Mouse (Mus musculus) neural tube, embryonic 13.5 days (tissue): ENCODE data around the gene 4921536K21Rik. TPM values are rescaled to one million over a fixed set of nuclear protein-coding genes. Genes with fewer than 3 reads are reported as not detected.

Source experiments
- ATAC-seq: fragments of 200-750 bp; cut with Nextera tagmentation; 2 replicates; pipeline ENCODE4 v1.8.0; 2017; ENCODE audit warnings: low read depth, mild to moderate bottlenecking, moderate TSS enrichment, moderate library complexity
- H3K27ac ChIP-seq: fragments of 300-500 bp; sonication (generic); replicated peaks from 2 replicates; pipeline ENCODE4 v1.5.1; 2015; ENCODE audit warnings: moderate library complexity, mild to moderate bottlenecking, inconsistent platforms
- H3K27me3 ChIP-seq: fragments of 300-500 bp; sonication (generic); 2 replicates; pipeline ENCODE4 v1.6.1; 2015; ENCODE audit warnings: mild to moderate bottlenecking, inconsistent platforms
- H3K36me3 ChIP-seq: fragments of 300-500 bp; sonication (generic); 2 replicates; pipeline ENCODE4 v1.6.1; 2015; ENCODE audit warnings: mild to moderate bottlenecking, inconsistent platforms
- H3K4me1 ChIP-seq: fragments of 300-500 bp; sonication (generic); replicated peaks from 2 replicates; pipeline ENCODE4 v1.6.1; 2015; ENCODE audit warnings: inconsistent platforms
- H3K4me2 ChIP-seq: fragments of 300-500 bp; sonication (generic); 2 replicates; pipeline ENCODE4 v1.6.1; 2015; ENCODE audit warnings: inconsistent platforms, mild to moderate bottlenecking, moderate library complexity
- H3K4me3 ChIP-seq: fragments of 300-500 bp; sonication (generic); 2 replicates; pipeline ENCODE4 v1.5.1; 2015; ENCODE audit warnings: mild to moderate bottlenecking, inconsistent platforms
- H3K9ac ChIP-seq: fragments of 300-500 bp; sonication (generic); 2 replicates; pipeline ENCODE4 v1.6.1; 2015; ENCODE audit warnings: moderate library complexity, mild to moderate bottlenecking, inconsistent platforms
- H3K9me3 ChIP-seq: fragments of 300-500 bp; sonication (generic); 2 replicates; pipeline ENCODE4 v1.6.1; 2016; ENCODE audit warnings: inconsistent platforms
- WGBS: fragments of 180-500 bp; shearing (Covaris S2); methylation state at CpG from one replicate; pipeline ENCODE4 v1.1.7; 2015; 5-methylcytosine and 5-hydroxymethylcytosine counted together
- polyA plus RNA-seq: library from polyadenylated mRNA; unstranded; fragments of >200 nt; fragmentation: Nextera tagmentation; extraction: Ambion mirVana; gene quantifications from 2 replicates; pipeline ENCODE4 v1.2.1, GENCODE M21; 2015

Gene 4921536K21Rik
- 0.33 and 0.77 TPM in 2 replicates for polyA plus RNA-seq

DNA sequence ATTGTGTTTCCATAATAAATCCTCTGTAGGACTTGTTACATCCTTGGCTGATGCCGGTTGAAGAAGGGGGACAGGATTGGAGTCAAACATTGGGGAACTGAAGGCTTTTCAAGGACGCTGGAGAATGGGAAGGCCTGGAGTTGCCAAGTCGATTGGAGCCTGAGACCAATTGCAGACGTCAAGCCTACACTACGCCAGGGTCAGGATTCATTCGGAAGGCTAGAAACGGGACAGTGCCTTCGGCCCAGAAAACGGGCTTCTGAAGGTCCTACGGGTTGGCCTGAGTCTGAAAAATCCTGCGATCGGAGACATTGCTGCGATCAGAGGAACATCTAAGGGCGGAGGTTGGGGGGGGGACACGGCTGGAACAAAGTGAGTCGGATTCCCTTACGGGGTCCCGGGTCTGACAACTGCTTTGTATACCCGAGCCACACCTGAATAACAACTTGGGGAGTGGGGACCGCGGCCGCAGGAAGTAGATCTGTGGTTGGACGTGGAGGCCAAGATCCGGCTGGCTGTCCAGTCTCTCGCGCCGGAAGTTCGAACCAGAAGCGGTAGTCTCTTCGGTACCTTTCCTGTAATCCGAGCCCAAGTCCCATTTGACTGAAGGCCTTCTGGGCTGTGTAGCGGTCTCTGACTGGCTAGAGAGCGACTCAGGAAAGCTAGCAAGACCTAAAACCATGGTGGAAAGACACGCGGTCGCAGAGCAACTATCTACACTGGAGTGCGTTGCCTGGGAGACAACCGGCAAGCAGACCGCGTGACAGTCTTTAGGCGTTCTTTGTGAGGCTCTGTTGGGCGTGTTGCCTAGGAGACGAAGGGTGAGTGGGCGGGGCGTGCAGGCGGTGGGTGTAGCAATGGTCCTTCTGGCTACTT lies at the start of gene 4921536K21Rik, which contains the start of gene Dusp18:
4921536K21Rik (minus strand) TSS at position 693 of the 876 bp plus-strand sequence.
Dusp18 (plus strand) TSS at position 835 of the 876 bp plus-strand sequence.
- peak within 1 kb of the TSS; percentile 80 for H3K27ac ChIP-seq
- peak; percentile 99 for ATAC-seq
- peaks cover 28% of the 10 kb centered on the region for H3K36me3 ChIP-seq
- H3K4me3 ChIP-seq, result peak within 1 kb of the TSS; percentile 57
- H3K9ac ChIP-seq, result peak within 1 kb of the TSS; percentile 78
- no peaks in the 10 kb centered on the region for H3K9me3 ChIP-seq
- H3K4me1 ChIP-seq, result peaks cover 24% of the 10 kb centered on the region
- H3K27me3 ChIP-seq, result no peaks in the 10 kb centered on the region
- H3K4me2 ChIP-seq, result peak within 1 kb of the TSS; percentile 81
- WGBS, result 2% methylated on average over 46 of the region's 46 CpGs

DNA sequence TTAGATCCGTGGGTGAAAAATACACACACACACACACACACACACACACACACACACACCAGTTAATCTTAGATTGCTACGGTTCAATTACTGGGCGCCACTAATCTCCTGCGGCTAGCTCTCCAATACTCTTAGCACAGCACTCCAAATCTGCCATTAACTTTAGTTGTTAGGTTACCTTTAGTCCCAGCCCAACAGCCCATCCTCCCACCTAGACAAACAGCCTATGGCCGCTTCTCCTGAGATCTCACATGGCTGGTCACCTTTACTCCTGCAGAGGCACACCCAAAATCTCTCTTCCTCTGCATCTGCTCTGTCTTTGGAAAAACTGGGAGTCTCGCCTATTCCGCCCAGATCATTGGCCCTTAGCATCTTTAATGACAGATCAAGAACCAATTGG lies 46.5 kb upstream of the 4921536K21Rik start:
- Histone ChIP-seq H3K4me1 (no peaks in the 10 kb centered on the region), H3K4me2 (no peak overlapping the region), H3K9me3 (no peaks in the 10 kb centered on the region), H3K4me3 (no peak overlapping the region), H3K27ac (no peak overlapping the region), H3K27me3 (no peaks in the 10 kb centered on the region), H3K36me3 (no peaks in the 10 kb centered on the region), H3K9ac (no peak overlapping the region)
- WGBS, result 93% methylated on average over 7 of the region's 7 CpGs
- no peak for ATAC-seq

GRCm38 (mm10) chr11:3937321-3937874 lies 42.5 kb upstream of the 4921536K21Rik start:
- no peak overlapping the region for H3K4me3 ChIP-seq
- 0 out of 2 replicates have a peak, but pooled peaks cover under 1% of the 10 kb centered on the region for H3K4me1 ChIP-seq
- no peaks in the 10 kb centered on the region for H3K9me3 ChIP-seq
- no peaks in the 10 kb centered on the region for H3K27me3 ChIP-seq
- ATAC-seq, result no peak
- no peak overlapping the region for H3K4me2 ChIP-seq
- no peaks in the 10 kb centered on the region for H3K36me3 ChIP-seq
- H3K9ac ChIP-seq, result no peak overlapping the region
- 85% methylated on average over 13 of the region's 13 CpGs for WGBS
- no peak overlapping the region for H3K27ac ChIP-seq

- no peak for ATAC-seq
- H3K4me1 ChIP-seq, result peaks cover 9% of the 10 kb centered on the region
- no peak overlapping the region for H3K4me2 ChIP-seq
- H3K27ac ChIP-seq, result no peak overlapping the region
- no peak overlapping the region for H3K4me3 ChIP-seq
- H3K9me3 ChIP-seq, result no peaks in the 10 kb centered on the region
- WGBS, result 86% methylated on average over 3 of the region's 3 CpGs
- no peak overlapping the region for H3K9ac ChIP-seq
- H3K27me3 ChIP-seq, result no peaks in the 10 kb centered on the region
- no peaks in the 10 kb centered on the region for H3K36me3 ChIP-seq
These were observed 41.4 kb upstream of the 4921536K21Rik start for GRCm38 (mm10) chr11:3936318-3936717.

- H3K27ac ChIP-seq, result no peak overlapping the region
- H3K27me3 ChIP-seq, result no peaks in the 10 kb centered on the region
- H3K36me3 ChIP-seq, result no peaks in the 10 kb centered on the region
- no peak for ATAC-seq
- no peak overlapping the region for H3K4me3 ChIP-seq
- H3K9me3 ChIP-seq, result no peaks in the 10 kb centered on the region
- WGBS, result 86% methylated on average over 4 of the region's 4 CpGs
- H3K9ac ChIP-seq, result no peak overlapping the region
- no peak overlapping the region for H3K4me2 ChIP-seq
- peaks cover 18% of the 10 kb centered on the region for H3K4me1 ChIP-seq
These were observed 40.2 kb upstream of the 4921536K21Rik start for GRCm38 (mm10) chr11:3935135-3935534.

DNA sequence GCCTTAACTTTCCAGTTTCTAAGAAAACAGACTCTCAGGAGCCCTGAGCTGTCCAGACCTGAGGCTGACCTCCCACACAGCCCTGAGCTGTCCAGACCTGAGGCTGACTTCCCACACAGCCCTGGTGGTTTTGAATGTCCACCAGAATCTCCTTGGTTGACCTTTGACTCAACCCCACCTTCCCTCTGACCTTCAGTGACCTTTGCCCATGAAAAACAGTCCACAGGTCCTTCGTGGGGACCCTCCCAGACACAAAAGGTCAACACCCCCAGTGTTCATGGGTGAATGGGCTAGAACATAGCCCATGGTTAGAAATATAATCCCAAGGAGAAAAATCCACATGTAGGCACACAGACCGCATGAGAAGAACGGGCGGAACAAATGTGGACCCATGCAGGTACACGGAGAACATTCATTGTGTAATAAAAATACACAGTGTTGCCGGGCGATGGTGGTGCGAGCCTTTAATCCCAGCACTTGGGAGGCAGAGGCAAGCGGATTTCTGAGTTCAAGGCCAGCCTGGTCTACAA lies 38.9 kb upstream of the 4921536K21Rik start:
- Histone ChIP-seq H3K36me3 (no peaks in the 10 kb centered on the region), H3K4me1 (peaks cover 18% of the 10 kb centered on the region), H3K4me3 (no peak overlapping the region), H3K27ac (no peak overlapping the region), H3K9ac (no peak overlapping the region), H3K9me3 (no peaks in the 10 kb centered on the region), H3K4me2 (no peak overlapping the region), H3K27me3 (no peaks in the 10 kb centered on the region)
- ATAC-seq, result no peak
- 91% methylated on average over 9 of the region's 9 CpGs for WGBS

DNA sequence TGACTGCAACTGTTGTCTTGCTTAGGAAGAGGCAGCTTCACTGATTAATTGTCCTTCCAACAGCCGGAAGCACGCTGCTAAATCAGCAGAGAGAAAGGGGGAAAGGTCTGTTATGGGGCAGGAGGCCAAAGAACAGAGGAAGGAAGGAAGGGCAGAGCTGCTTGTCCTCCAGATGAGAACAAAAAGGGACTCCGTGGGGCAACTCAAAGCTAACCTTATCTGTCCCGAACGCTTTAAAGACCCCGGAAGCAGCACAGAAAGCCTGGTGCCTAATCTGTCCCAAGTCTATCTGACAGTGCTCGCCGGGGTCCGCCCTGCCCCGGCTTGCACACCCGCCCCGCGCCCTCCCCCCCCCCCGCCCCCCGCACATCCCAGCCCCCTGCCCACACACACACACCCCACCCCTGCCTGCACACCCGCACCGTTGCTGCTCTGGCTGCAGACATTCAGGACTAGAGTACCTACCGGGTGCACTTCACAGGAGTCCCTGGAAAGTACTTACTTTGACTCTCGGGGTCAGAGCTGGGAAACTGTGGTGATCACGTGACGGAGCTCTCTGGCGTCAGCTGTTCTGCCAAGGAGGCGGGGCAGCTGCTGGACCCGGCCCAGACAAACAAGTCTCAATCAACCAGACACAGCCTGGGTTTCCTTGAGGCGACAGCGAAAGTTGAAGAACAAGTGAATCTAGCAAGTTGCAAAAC lies 36.8 kb upstream of the 4921536K21Rik start, which contains the start of gene Tcn2:
Tcn2 (minus strand) TSS at position 649 of the 701 bp plus-strand sequence.
- Histone ChIP-seq H3K4me1 (peaks cover 18% of the 10 kb centered on the region), H3K9me3 (no peaks in the 10 kb centered on the region), H3K36me3 (peaks cover 4% of the 10 kb centered on the region; the same call in 1 of the 2 replicates), H3K27ac (no peak within 1 kb of the TSS), H3K4me3 (peak within 1 kb of the TSS; percentile 44), H3K9ac (peak within 1 kb of the TSS; percentile 66), H3K27me3 (no peaks in the 10 kb centered on the region), H3K4me2 (peak within 1 kb of the TSS; percentile 68)
- under 1% methylated on average over 25 of the region's 26 CpGs for WGBS
- peak; percentile 73; the same call in 1 of the 2 replicates for ATAC-seq

GRCm38 (mm10) chr11:3930931-3931330 lies 36.0 kb upstream of the 4921536K21Rik start:
- Histone ChIP-seq H3K4me3 (peak overlapping the region; percentile 44), H3K36me3 (peaks cover 10% of the 10 kb centered on the region; the same call in 1 of the 2 replicates), H3K27ac (no peak overlapping the region), H3K9ac (peak overlapping the region; percentile 66), H3K9me3 (no peaks in the 10 kb centered on the region), H3K27me3 (no peaks in the 10 kb centered on the region), H3K4me2 (peak overlapping the region; percentile 68), H3K4me1 (peaks cover 18% of the 10 kb centered on the region)
- peak; percentile 15; the same call in 1 of the 2 replicates for ATAC-seq
- 22% methylated on average over 6 of the region's 6 CpGs for WGBS

GRCm38 (mm10) chr11:3930019-3930418 lies 35.1 kb upstream of the 4921536K21Rik start:
- WGBS, result 86% methylated on average over 4 of the region's 4 CpGs
- Histone ChIP-seq H3K27me3 (no peaks in the 10 kb centered on the region), H3K4me3 (no peak overlapping the region), H3K4me2 (no peak overlapping the region), H3K9me3 (no peaks in the 10 kb centered on the region), H3K9ac (no peak overlapping the region), H3K36me3 (peaks cover 13% of the 10 kb centered on the region; the same call in 1 of the 2 replicates), H3K27ac (no peak overlapping the region), H3K4me1 (peaks cover 18% of the 10 kb centered on the region)
- ATAC-seq, result no peak

DNA sequence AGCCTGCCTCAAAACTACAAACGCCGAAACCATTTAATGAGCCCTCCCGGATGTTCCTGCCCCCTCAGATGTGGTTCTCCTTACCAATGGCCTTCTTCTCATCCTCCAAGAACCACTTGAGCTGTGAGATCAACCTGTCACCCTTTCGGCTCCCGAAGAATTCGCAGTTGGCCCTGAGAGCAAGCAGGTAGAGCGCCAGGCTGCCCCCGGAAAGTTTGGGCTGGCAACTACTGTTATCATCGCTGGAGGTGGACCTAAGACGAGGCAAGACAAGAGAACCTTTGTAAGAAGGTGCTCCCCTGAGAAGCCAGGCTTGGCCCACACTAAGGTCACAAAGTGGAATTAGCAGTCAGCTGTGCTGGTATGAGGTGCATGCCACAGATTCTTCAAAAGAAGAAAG lies 31.0 kb upstream of the 4921536K21Rik start:
- Histone ChIP-seq H3K4me1 (peaks cover 5% of the 10 kb centered on the region), H3K4me2 (no peak overlapping the region), H3K36me3 (peaks cover 33% of the 10 kb centered on the region), H3K9me3 (no peaks in the 10 kb centered on the region), H3K9ac (no peak overlapping the region), H3K27me3 (no peaks in the 10 kb centered on the region), H3K4me3 (no peak overlapping the region), H3K27ac (no peak overlapping the region)
- WGBS, result 93% methylated on average over 10 of the region's 10 CpGs
- no peak for ATAC-seq

DNA sequence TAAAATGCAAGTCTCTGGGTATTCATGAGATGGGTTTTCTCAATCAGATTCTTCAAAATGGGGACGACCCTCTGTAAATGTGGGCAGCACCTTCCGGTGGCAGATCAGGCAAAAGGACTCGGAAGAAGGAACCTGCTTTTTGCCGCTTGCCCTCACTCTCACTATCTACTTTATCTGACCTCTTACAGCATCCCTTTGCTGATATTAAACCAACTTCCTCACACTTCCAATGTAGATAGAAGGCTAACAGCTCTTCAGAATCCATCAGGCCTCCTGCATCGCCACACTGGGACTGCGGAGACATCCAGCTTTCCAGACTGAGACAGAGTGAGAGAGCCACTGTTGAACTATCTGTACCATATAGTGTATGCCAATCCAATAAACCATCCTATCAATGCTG lies 27.8 kb upstream of the 4921536K21Rik start:
- H3K4me1 ChIP-seq, result no peaks in the 10 kb centered on the region; the same call in 1 of the 2 replicates
- H3K4me2 ChIP-seq, result no peak overlapping the region
- H3K27me3 ChIP-seq, result no peaks in the 10 kb centered on the region
- H3K9ac ChIP-seq, result no peak overlapping the region
- H3K27ac ChIP-seq, result no peak overlapping the region
- no peak for ATAC-seq
- no peak overlapping the region for H3K4me3 ChIP-seq
- 95% methylated on average over 6 of the region's 6 CpGs for WGBS
- peaks cover 33% of the 10 kb centered on the region for H3K36me3 ChIP-seq
- H3K9me3 ChIP-seq, result no peaks in the 10 kb centered on the region
